Mouse (Mus musculus) cerebellum, postnatal 36 days (tissue): ENCODE data around the gene Zfp865.
"Not testable (repeated sequence)": the region's sequence is repeated elsewhere in the genome, so short reads cannot be mapped to it uniquely, and the experiment has no call there.

ENCODE experiments used
- DNase-seq, 2 experiments: peaks; one replicate each; pipeline ENCODE4 v3.0.0; 2021 to 2022; ENCODE audit warnings: mixed read lengths in 2 of 2

Zfp865 gene

GRCm38 (mm10) chr7:5020000-5020681 is at the start of gene Zfp865, which contains the start of gene Ccdc106:
Gene Zfp865, plus strand, starts transcription at chr7:5020376.
Gene Ccdc106, plus strand, starts transcription at chr7:5020553.
- DNase-seq: peak; percentile 98

- no peak for DNase-seq
Measured at GRCm38 (mm10) chr7:4971068-4971467, 49.1 kb upstream of the Zfp865 start, which contains the start of gene Sbk3. Gene Sbk3, minus strand, starts transcription at chr7:4971168.

GRCm38 (mm10) chr7:4971710-4972109 is 48.5 kb upstream of the Zfp865 start:
- DNase-seq: no peak

GRCm38 (mm10) chr7:4972321-4973047 is 47.7 kb upstream of the Zfp865 start:
- no peak for DNase-seq

- no peak for DNase-seq
Measured at GRCm38 (mm10) chr7:4975455-4975854, 44.7 kb upstream of the Zfp865 start.

- no peak for DNase-seq
Measured at GRCm38 (mm10) chr7:4976832-4977231, 43.3 kb upstream of the Zfp865 start.

GRCm38 (mm10) chr7:4988250-4988649 is 31.9 kb upstream of the Zfp865 start:
- DNase-seq: no peak

- peak; percentile 17 to 35 for DNase-seq
Measured at GRCm38 (mm10) chr7:4993347-4993998, 26.7 kb upstream of the Zfp865 start.

- peak; percentile 37 to 55 for DNase-seq
Measured at GRCm38 (mm10) chr7:4993999-4994788, 26.0 kb upstream of the Zfp865 start.

GRCm38 (mm10) chr7:4995268-4996002 is 24.7 kb upstream of the Zfp865 start:
- no peak for DNase-seq

- peak; percentile 98 for DNase-seq
Measured at GRCm38 (mm10) chr7:4996003-4996895, 23.9 kb upstream of the Zfp865 start, which contains the start of gene Zfp579. Gene Zfp579, minus strand, starts transcription at chr7:4996158.

GRCm38 (mm10) chr7:4996934-4997333 is 23.2 kb upstream of the Zfp865 start:
- DNase-seq: no peak

- no peak for DNase-seq
Measured at GRCm38 (mm10) chr7:4999876-5000275, 20.3 kb upstream of the Zfp865 start.

- not testable (repeated sequence) for DNase-seq
Measured at GRCm38 (mm10) chr7:5002876-5003275, 17.3 kb upstream of the Zfp865 start.

GRCm38 (mm10) chr7:5008229-5008628 is 11.9 kb upstream of the Zfp865 start:
- no peak for DNase-seq

GRCm38 (mm10) chr7:5012681-5013513 is 7.3 kb upstream of the Zfp865 start:
- DNase-seq: no peak

GRCm38 (mm10) chr7:5014251-5015117 is 5.7 kb upstream of the Zfp865 start, which contains the start of the genes Zfp524 and Fiz1:
Gene Zfp524, plus strand, starts transcription at chr7:5014415.
Gene Fiz1, minus strand, starts transcription at chr7:5014697.
- DNase-seq: peak; percentile 95 to 98

- DNase-seq: peak; percentile 87 to 90
Measured at GRCm38 (mm10) chr7:5015118-5016001, 4.8 kb upstream of the Zfp865 start, which contains the start of gene Gm44973. Gene Gm44973, plus strand, starts transcription at chr7:5015496.
